Mouse (Mus musculus): ENCODE measurements at regions not wholly inside any gene's neighbourhood (a gene's known extent, or its start where the extent isn't known, plus 50 kb on each side); places are given as distances from the start of the nearest gene placed in this dataset.
"Not testable (repeated sequence)": the region's sequence is repeated elsewhere in the genome, so short reads cannot be mapped to it uniquely, and the experiment has no call there.

DNA sequence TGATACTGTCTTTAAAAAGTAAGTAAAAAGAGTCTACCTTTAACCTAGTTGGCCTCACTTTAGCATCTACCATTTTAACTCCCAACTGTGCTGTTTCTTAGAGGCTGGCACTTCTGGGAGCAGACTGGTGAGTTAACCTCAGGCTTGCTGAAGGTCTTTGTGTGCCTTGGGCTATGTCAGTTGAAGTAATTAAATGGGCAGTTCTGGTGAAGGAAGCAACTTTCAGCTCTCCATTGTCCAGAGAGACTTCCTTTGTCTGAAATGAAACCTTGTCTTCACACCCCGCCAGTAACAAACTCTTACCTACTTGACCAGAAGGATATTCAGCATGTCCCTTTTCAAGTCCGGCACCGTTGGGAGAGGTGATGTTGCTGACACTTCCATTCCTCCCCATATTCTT, 55.5 kb downstream of the Zfp281 start:
- TF ChIP-seq ZNF384 (IDR thresholded peaks at IDR 0.05; ENCODE audit: low read depth, low read length), result no peak
- no peak for DNase-seq (ENCODE audit: low read depth, low spot score)
- H3K9me3 ChIP-seq (replicated peaks; ENCODE audit: insufficient read depth, low read length), result no peaks in the 10 kb centered on the region
- no peak overlapping the region for H3K9ac ChIP-seq (ENCODE audit: control insufficient read depth, low read depth, low read length, poor library complexity, severe bottlenecking)
- peaks cover 0 to 6% of the 10 kb centered on the region in 2 experiments; a peak in 2 of 4 replicates for H3K4me1 ChIP-seq (ENCODE audit: control insufficient read depth in 1 of 2, insufficient read depth in 2 of 2, low read length in 2 of 2)
- H3K36me3 ChIP-seq (ENCODE audit: control insufficient read depth in 1 of 2, insufficient read depth in 2 of 2, low read length in 2 of 2), result peaks cover 0 to 2% of the 10 kb centered on the region in 2 experiments; a peak in 2 of 4 replicates
- no peaks in the 10 kb centered on the region for H3K27me3 ChIP-seq (ENCODE audit: control insufficient read depth in 1 of 2, insufficient read depth in 2 of 2, low read length in 2 of 2)
- H3K27ac ChIP-seq (ENCODE audit: control insufficient read depth, low read depth, low read length), result no peak overlapping the region
- H3K4me3 ChIP-seq (ENCODE audit: control insufficient read depth in 1 of 2, insufficient read depth in 1 of 2, low read depth in 2 of 2, low read length in 2 of 2), result no peak overlapping the region
- H3K79me2 ChIP-seq (ENCODE audit: control insufficient read depth, insufficient read depth, low read length, poor library complexity), result no peaks in the 10 kb centered on the region

GRCm38 (mm10) chr1:136682311-136682710, 57.6 kb downstream of the Zfp281 start:
- not testable (repeated sequence) for H3K27ac ChIP-seq (ENCODE audit: control insufficient read depth, low read depth, low read length); H3K9ac ChIP-seq (ENCODE audit: control insufficient read depth, low read depth, low read length, poor library complexity, severe bottlenecking); H3K79me2 ChIP-seq (ENCODE audit: control insufficient read depth, insufficient read depth, low read length, poor library complexity); DNase-seq (ENCODE audit: low read depth, low spot score); H3K9me3 ChIP-seq (replicated peaks; ENCODE audit: insufficient read depth, low read length); H3K4me3 ChIP-seq (ENCODE audit: control insufficient read depth in 1 of 2, insufficient read depth in 1 of 2, low read depth in 2 of 2, low read length in 2 of 2); H3K36me3 ChIP-seq (ENCODE audit: control insufficient read depth in 1 of 2, insufficient read depth in 2 of 2, low read length in 2 of 2); H3K27me3 ChIP-seq (ENCODE audit: control insufficient read depth in 1 of 2, insufficient read depth in 2 of 2, low read length in 2 of 2)
- H3K4me1 ChIP-seq (ENCODE audit: control insufficient read depth in 1 of 2, insufficient read depth in 2 of 2, low read length in 2 of 2), result peaks cover 4 to 14% of the 10 kb centered on the region in 2 experiments; a peak in 3 of 4 replicates

- Histone ChIP-seq H3K9me3 (replicated peaks; ENCODE audit: insufficient read depth, low read length) (no peaks in the 10 kb centered on the region), H3K27me3 (ENCODE audit: control insufficient read depth in 1 of 2, insufficient read depth in 2 of 2, low read length in 2 of 2) (no peaks in the 10 kb centered on the region), H3K9ac (ENCODE audit: control insufficient read depth, low read depth, low read length, poor library complexity, severe bottlenecking) (no peak overlapping the region), H3K4me1 (ENCODE audit: control insufficient read depth in 1 of 2, insufficient read depth in 2 of 2, low read length in 2 of 2) (peaks cover 4 to 14% of the 10 kb centered on the region in 2 experiments; a peak in 3 of 4 replicates), H3K4me3 (ENCODE audit: control insufficient read depth in 1 of 2, insufficient read depth in 1 of 2, low read depth in 2 of 2, low read length in 2 of 2) (no peak overlapping the region), H3K27ac (ENCODE audit: control insufficient read depth, low read depth, low read length) (no peak overlapping the region), H3K79me2 (ENCODE audit: control insufficient read depth, insufficient read depth, low read length, poor library complexity) (no peaks in the 10 kb centered on the region; the same call in 1 of the 2 replicates), H3K36me3 (ENCODE audit: control insufficient read depth in 1 of 2, insufficient read depth in 2 of 2, low read length in 2 of 2) (peaks cover 0 to 6% of the 10 kb centered on the region in 2 experiments; a peak in 2 of 4 replicates)
- DNase-seq (ENCODE audit: low read depth, low spot score), result no peak
- TF ChIP-seq ZNF384 (IDR thresholded peaks at IDR 0.05; ENCODE audit: low read depth, low read length), result peak; percentile 52
- TF ChIP-seq BHLHE40 (IDR thresholded peaks at IDR 0.05; ENCODE audit: borderline replicate concordance, low read depth, low read length), result no peak
These were observed 58.4 kb downstream of the Zfp281 start for GRCm38 (mm10) chr1:136683061-136683531.

DNA sequence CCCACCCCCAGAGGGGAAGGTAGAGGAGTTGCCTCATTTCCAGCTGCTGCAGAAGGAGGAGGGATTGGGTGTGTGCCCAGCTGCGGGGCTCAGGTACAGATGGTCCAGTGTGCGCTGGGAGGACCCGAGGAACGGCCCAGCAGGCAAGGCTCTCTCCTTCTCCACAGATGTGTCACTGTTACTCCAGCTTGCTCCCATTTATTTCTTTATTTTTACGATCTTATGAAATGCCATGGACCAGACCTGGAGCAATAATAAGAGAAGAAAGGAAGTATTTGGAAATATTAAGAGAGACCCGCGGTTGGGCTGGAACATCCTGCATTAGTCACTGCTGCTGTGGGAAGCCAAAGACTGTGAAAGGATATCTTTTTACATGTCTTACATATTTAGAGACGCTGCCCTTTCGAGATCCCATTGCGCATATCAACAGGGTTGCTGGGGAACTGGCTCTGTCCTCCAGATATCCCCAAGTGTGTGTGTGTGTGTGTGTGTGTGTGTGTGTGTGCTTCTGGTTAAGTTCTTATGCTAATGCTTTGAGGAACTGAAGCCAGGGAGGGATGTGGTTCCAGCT, 58.9 kb downstream of the Zfp281 start:
- peak; percentile 40 for DNase-seq (ENCODE audit: low read depth, low spot score)

More for the DNA sequence above, 58.9 kb downstream of the Zfp281 start:
- Histone ChIP-seq H3K4me3 (ENCODE audit: control insufficient read depth in 1 of 2, insufficient read depth in 1 of 2, low read depth in 2 of 2, low read length in 2 of 2) (no peak overlapping the region), H3K27me3 (ENCODE audit: control insufficient read depth in 1 of 2, insufficient read depth in 2 of 2, low read length in 2 of 2) (no peaks in the 10 kb centered on the region), H3K36me3 (ENCODE audit: control insufficient read depth in 1 of 2, insufficient read depth in 2 of 2, low read length in 2 of 2) (peaks cover 0 to 6% of the 10 kb centered on the region in 2 experiments; a peak in 2 of 4 replicates), H3K4me1 (ENCODE audit: control insufficient read depth in 1 of 2, insufficient read depth in 2 of 2, low read length in 2 of 2) (peaks cover 4 to 14% of the 10 kb centered on the region in 2 experiments; a peak in 3 of 4 replicates), H3K79me2 (ENCODE audit: control insufficient read depth, insufficient read depth, low read length, poor library complexity) (no peaks in the 10 kb centered on the region; the same call in 1 of the 2 replicates), H3K9me3 (replicated peaks; ENCODE audit: insufficient read depth, low read length) (no peaks in the 10 kb centered on the region), H3K9ac (ENCODE audit: control insufficient read depth, low read depth, low read length, poor library complexity, severe bottlenecking) (no peak overlapping the region), H3K27ac (ENCODE audit: control insufficient read depth, low read depth, low read length) (no peak overlapping the region)
- TF ChIP-seq E2F4 (IDR thresholded peaks at IDR 0.05; ENCODE audit: borderline replicate concordance, low read depth, low read length), result no peak
- no peak for TF ChIP-seq ZC3H11A (IDR thresholded peaks at IDR 0.05; ENCODE audit: low read depth, low read length)
- TF ChIP-seq RAD21 (IDR thresholded peaks at IDR 0.05; ENCODE audit: low read depth, low read length), result no peak
- TF ChIP-seq TCF12 (IDR thresholded peaks at IDR 0.05; ENCODE audit: low read depth, low read length), result no peak
- TF ChIP-seq CHD2 (IDR thresholded peaks at IDR 0.05; ENCODE audit: low read length), result no peak
- TF ChIP-seq MAZ (IDR thresholded peaks at IDR 0.05; ENCODE audit: low read depth, low read length), result no peak
- no peak for TF ChIP-seq MXI1 (IDR thresholded peaks at IDR 0.05; ENCODE audit: low read depth, low read length)
- no peak for TF ChIP-seq HCFC1 (IDR thresholded peaks at IDR 0.05; ENCODE audit: low read depth, low read length)
- TF ChIP-seq POLR2AphosphoS5 (IDR thresholded peaks at IDR 0.05; ENCODE audit: borderline replicate concordance, low read depth, low read length), result no peak
- TF ChIP-seq ZKSCAN1 (IDR thresholded peaks at IDR 0.05; ENCODE audit: low read depth, low read length), result no peak
- TF ChIP-seq RCOR1 (IDR thresholded peaks at IDR 0.05; ENCODE audit: low read depth, low read length), result no peak
- TF ChIP-seq BHLHE40 (IDR thresholded peaks at IDR 0.05; ENCODE audit: borderline replicate concordance, low read depth, low read length), result no peak
- no peak for TF ChIP-seq SMC3 (IDR thresholded peaks at IDR 0.05; ENCODE audit: low read depth, low read length)
- TF ChIP-seq MAX (IDR thresholded peaks at IDR 0.05; ENCODE audit: low read length), result no peak
